Mouse (Mus musculus) forelimb bud, embryonic 11.5 days (tissue): ENCODE measurements at regions not wholly inside any gene's neighbourhood (a gene's known extent, or its start where the extent isn't known, plus 50 kb on each side); places are given as distances from the start of the nearest gene placed in this dataset.

Source experiments
- DNase-seq: peaks from one replicate; pipeline ENCODE4 v3.0.0-alpha.2; 2012; ENCODE audit warnings: low read depth, low spot score

DNA sequence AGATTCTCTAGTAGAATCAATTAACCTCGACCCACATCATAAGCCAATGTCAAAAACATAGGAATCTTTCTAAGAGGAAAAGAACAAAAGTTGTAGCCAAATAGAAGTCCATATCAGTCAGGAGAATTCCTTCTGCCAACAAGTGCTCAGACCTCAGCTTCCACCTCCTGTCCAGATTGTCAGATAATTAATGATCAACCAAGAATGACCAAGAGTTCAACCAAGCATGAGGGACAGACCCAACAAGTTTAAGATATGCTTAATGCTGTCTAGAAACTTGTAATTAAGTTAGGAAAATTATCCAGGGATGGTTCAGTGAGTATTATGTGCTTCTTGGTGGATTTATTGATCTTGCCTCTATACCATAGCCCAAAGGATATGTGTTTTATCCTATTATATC, 238.6 kb downstream of the Nedd1 start:
- no peak for DNase-seq

DNA sequence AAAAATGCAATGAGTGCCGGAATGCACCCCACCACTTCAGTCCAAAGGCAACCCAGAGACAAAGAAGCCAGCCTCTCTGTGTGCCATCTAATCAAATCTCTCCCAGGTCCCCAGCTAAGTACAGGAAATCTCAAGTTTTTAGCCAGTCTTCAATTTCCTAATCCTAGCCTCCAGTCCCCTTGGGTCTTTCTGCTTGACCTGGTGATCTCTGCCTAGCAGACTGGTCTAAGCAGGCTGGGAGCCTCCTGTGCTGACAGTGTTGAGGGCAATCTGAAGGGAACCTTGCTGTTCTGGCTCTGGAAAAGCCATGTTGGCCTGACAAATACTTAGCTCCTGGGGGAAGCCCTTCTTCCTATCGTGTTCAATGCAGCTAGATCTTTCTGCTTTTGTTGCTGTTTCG, 248.9 kb downstream of the Nedd1 start:
- DNase-seq: peak; percentile 6

DNA sequence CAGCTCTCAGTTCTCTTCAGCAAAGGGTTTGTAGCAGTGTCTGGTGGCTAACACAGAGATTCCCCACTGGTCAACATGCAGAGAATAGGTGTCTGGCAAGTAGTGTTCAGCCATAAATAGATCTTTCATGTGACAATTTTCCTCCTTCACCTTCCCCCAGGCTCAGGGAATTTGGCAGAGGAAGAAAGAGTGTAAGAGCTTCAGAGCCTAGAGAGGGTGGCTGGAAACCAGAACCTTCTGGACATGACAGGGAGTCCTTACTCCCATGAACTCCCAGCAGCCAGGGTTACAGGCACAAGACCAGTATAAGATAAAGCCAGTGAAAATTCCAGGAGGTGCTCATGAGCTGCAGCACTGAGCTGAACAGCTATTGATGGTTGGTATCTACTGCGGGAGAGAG, 251.1 kb downstream of the Nedd1 start:
- no peak for DNase-seq

DNA sequence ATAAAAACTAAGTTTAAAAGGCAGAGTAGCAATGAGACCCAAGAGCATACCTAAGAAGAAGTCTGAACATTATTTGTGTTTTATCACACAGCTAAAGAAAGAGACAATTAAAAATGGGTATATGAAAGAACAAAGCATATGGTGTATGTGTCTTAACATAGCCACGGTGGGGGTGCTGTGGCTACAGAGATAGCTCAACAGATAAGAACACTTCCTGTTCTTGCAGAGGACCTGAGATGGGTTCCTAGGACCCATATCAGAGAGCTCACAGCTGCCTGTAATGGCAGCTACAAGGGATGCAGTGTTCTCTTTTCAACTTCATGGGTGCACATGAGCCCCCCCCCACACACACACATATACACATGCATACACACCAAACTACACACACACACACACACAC, 267.0 kb downstream of the Nedd1 start:
- DNase-seq: no peak

DNA sequence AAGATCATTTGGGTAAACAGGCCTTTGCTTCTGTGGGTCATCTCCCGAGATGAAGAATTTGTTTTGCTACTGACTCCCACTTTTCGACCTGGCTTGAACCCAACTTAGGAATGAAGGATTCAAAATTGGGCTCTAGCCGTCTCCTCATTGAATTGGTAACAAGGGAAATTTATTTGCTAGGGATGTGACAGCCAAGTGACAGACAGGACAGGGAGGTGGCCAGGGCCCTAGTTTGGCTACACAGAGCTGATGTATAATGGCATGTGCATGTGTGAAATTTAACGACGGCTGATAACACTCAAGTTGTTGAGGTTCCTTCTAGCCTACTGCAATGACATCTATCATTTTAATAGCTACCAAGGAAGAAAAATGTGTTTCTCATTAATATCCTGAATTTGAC, 268.7 kb downstream of the Nedd1 start:
- no peak for DNase-seq

DNA sequence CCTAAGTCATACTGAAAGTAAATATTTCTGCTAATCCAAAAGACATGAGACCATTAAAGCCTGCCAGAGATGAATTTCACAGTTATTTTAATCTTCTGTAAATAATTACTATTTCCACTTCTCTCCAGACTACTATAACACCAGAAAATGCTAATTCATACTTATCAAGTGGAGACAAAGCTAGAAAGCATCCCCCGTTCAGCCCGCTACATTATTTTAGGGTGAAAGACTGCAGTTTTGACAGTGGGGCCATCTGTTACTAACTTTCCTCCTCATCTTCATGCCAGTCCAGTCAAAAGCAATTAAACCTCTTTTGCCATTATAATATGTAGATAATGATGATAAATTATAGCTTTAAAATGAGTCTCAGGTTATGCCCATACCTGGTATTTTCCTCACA, 276.3 kb downstream of the Nedd1 start:
- no peak for DNase-seq

DNA sequence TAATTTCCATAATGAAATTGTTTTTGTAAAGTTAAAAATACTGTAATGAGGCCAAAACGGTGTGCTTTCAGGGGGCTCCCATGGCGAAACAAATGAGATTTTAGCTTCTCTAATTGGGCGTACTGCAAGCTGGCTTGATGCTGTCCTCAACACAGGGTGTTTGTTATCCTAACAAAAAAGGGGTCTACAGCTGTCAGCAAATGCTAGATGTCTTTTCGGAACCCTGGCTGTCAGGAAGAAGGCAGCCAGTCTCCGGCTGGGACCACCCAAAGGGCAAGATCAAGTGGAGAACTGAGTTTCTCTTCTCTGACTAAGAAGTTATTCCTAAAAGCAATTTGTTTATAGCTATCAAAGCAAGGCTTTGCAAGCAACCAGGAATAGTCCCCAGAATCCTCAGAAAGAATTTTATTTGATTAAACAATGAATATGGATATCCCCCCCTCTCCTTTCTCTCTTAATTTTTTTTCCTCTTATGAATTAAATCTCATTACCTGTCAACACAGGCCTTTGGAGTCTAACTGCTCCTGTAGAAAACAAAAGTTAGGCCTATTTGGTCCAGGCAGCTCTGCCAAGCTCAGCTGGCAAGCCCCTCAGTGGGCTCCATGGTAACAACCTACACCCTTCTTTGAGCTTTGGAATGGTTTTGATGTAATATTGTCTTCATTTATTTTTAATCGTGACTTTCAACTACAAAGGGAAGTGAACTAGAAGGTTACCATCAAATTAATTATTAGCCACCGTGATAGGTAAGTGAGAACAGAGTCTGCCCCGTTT, 283.4 kb downstream of the Nedd1 start:
- peak; percentile 2 for DNase-seq

DNA sequence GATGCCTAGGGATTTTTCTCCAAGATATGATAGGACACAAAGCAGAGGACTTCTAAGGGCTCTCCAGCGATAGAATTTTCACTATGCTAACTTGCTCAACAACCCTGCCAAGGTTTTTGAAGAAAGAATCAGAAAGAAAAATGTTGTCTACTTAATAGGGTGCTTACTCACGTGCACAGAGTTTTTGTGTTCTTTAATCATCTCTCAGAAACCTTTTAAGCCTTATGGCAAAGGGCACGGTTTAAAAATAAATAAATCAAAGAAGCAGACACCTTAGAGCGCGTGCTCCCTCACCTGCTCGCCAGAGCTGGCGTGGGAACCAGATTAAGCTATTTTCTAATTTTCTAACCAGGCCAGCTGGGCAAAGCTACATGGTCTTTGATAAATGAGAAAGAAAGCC, 293.0 kb downstream of the Nedd1 start:
- no peak for DNase-seq

DNA sequence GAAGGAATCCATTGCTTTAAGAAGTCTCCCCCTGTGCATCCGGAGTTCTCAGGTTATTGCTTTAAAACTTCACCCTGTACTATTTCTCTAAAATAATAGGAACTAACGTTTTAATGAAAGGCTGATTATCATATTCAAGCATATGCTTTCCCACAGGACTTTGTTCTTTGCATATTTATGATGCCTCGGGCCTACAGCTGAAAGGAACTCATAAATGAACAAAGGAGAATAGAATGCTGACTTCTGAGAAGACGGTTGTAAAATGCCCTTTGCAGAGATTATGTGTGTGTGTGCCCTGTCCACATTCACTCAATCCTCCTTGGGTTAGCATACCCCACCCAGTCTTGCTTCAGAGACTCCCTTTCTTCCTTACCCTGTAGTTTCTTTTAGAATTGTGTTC, 294.2 kb downstream of the Nedd1 start:
- no peak for DNase-seq

DNA sequence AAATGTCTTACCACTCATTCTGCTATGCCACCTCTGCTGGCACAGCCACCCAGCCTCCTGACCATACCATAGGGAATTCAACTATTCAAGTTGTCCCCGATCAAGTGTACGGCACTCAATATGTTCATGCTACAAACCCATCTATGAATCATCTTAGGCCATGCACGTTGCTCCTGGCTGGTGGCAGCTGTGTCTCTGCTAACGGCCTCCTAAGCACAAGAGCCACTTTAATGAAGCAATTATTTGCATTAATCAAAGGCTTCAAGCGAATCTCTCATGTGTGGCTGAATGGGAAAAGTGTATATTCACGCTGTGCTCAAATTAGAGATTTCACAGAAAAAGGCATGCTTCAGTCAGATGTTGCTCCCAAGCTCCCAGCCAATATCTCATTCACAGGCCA, 295.8 kb downstream of the Nedd1 start:
- DNase-seq: no peak

DNA sequence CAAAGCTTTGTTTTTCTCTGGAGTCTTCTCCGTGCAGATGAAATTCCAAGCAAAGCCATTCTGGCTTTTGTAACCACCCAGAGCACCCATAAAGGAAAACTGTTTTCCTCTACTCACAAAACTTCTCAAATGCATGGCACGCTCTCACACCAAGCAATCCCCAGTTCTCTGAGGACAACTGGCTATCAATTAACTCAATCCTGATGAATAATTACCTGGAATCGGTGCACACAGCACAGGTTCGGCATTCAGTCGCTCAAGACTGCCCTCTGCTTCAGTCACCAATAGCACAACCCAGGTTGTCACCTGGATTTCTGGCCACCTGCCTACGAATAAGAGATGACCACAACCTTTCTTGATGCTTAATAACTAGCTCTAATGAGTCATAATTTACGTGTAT, 309.5 kb downstream of the Nedd1 start:
- no peak for DNase-seq

DNA sequence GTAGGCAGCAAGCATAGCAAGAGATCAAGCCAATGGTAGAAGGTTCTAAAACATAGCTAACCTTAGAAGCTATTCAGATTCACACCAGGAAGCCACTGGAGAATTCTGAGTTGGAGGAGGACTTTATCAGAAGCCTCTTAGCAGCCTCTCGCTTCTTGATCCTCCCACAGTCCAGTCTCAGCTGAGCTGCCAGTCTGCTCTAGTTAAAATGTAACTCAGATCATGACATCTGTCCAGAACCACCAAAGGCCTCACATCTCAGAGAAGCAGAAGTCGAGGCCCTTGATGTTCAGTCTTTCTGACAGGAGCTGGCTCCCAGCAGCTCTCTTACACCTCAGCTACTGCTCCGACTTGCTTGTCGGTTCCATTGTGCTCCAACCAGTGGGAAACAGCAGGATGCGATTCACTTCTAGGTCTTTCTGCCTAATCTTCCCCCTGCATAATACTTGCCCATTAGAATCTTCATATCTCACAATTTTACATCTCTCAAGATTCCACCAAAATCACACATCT, 311.4 kb downstream of the Nedd1 start:
- DNase-seq: no peak

DNA sequence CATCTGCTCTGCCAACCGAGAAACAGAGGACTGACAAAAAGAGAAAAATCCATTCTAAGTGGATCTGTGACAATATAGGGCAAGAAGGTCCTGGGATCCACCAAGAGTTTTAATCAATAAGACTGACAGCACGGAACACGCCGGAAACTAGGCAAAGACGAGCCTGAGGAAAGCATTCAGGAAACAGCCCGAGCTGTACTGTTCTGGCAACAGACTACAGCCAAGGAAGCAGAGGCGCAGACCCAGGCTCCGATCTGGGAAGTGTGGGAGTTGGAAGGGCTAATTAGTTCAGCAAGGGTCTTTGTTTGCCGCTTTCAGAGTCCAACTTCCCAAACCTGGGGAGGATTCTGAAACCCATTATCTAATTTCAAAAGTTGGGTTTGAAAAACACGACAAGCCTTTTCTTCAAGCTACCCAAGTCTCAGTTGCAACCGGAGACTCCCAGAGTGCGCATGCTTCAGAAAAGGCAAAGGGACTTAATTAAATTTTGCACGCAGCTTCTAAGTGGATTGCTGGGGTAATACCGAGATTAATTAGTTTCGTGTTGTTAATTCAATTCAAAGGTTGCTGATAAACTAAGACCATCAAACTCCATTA, 317.4 kb downstream of the Nedd1 start:
- DNase-seq: no peak

DNA sequence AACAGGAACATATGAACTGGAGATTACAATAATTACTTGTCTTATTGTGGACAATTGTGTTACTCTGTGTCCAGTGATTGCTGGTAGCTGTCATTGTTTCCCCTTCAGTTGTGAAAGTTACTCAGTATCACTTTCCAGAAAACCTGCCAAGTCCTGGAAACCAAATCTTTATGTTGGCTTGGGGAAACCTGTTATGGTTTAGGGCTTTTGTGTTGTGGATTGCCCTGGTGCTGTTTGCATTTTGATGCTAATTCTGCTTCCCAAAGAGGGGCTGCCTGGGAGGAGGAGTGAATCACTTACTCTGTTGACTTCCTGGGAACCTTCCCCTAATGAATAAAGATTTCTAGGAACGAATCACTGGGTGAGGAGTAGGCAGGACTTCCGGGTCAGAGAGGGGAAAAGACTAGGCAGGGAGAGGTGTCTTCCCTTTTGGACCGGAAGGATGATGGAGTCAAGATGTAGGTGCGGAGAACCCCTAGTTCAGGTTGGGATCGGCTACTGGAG, 321.6 kb downstream of the Nedd1 start:
- DNase-seq: no peak

DNA sequence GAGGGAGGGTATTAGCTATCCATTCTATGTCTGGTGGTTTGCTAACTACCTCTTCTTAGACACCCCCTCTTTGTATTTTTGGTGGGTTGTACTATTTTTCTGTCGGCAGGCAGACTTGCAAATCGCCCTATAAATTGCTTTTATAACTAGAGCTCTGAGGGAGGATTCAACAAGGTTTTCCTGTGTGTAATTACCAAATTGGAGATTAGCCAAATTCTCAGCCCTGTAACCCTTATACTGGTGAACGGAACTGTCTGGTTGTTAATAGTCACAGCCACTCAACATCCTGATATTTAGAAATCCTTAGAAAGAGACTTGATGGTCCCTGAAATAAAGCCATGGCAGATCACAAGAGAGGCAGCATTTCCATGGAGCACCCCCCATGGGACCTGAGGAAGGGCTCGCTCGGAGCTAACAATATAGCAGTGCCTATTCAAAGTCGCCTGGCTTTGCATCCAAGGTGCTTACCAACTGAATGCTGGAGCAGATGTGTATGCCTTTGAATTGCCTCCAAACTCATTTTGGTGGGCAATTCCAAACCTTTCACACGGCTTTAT, 333.0 kb downstream of the Nedd1 start:
- DNase-seq: no peak

DNA sequence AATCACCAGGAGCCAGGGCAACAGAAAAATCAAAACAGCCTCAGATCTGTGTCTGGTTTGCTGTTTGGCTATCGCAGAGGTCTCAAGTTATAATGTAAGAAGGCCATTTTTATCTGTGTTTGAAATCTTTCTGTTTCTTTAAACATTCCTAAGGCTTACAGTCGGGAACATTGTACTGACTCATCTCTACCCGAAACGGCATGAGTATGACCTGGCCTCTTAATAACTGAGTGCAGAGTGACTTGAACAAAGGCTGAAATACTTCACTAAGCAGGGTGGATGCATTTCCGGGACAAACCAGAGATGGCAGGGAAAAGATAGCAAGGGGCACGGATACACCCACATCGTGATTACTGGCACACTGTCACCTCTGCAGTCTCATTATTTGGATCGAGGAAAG, 355.1 kb downstream of the Nedd1 start:
- DNase-seq: no peak

DNA sequence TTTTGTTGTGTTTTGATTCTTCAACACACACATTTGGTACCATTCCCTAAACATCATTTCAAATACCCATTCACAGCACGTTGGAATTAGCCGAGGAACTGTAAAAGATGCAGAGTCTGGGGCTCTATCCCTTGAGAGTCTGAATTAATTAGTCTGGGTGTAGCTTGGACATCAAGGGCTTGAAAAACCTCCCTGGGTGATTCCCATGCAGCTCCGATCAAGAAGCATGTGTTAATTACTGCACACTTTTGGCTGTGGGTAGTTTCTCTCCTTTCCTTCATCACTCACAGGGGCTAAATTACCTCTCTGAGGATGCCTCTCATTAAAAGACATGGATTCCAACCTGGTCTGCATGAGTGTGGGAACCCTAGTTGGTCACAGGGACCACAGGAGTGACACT, 365.5 kb downstream of the Nedd1 start:
- DNase-seq: no peak

DNA sequence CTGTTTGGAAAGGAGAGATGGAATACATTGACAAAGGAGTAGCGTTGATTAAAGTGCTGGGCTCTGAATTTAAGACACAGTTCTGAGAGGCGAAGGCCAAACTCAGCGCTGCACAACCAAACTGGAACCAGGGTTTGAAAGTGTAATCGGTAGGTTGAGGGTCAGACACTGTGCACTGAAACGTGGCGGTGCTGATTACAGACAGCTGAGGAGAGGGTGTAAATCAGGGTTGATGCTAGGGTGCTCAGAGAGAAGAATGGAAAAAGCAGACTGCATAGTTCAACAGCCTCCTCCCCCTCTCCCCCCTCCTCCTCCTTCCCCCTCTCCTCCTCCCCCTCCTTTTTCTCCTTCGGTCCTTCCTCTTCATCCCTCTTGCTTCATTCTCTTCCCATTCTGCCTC, 373.2 kb downstream of the Nedd1 start:
- DNase-seq: no peak

DNA sequence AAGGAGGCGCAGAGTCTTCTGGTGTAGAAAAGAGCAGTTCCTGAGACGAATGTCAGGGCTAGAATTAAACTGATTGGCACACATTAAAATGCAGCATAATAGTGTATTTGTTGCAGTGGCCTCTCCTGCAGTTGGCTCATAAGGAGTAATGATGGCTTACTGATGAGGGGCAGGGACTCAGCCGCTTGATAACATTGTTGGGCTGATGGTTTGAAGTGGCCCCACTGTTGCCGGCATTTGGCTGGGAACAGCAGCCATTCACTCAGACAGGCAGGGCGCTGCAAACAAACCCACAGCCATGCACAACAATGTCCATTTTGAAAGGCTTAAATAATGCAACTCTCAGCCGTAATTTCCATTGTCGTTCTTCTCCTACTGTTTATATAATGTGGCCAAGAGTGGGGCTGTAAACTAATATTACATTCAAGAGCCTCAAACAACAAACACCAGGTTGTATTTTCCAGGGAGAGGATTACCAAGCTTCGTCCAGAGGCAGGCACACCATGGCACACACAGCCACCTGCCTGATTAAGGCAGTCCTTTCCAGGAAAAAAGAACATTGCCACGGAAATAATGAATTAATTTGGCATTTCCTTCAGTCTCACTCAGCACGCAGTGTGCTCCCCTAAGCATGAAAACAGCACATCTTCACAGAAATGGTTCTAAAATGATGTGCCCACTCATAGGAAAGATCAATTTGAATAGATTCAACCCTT, 374.1 kb downstream of the Nedd1 start:
- DNase-seq: no peak

DNA sequence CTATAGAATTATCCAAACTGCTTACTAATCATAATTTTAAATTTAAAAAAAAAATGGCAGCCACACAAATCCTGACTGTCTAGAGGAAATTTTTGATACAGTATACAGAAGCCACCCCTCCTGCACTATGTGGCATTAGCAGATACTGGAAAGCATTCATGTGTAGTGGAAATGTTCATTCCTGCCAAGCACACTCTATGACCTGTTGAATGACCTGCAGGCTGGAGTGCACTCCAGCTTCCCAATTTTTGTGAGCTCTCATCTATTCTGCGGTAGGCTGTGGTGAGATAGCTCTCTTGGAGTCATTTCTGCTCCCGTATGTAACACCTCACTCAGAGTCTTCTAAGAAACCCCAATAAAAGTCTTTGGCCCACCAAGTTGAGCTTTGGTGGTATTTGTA, 382.5 kb downstream of the Nedd1 start:
- no peak for DNase-seq

DNA sequence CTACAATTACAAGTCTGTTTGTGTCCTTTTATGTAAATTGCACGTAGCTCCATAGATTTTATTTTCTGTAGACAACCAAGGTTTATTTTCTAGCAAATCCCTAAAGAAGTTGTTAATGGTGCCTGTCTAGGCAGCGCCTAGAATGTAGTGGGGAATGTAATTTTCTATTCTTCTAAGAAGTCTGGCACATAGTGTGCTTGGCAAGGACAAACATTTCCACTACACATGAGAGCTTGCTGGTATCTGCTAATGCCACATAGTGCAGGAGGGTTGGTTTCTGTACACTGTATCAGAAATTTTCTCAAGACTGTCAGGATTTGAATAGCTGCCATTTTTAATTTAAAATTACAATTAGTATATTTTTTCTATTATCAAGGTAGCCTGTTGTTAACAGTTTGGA, 385.3 kb downstream of the Nedd1 start:
- no peak for DNase-seq

DNA sequence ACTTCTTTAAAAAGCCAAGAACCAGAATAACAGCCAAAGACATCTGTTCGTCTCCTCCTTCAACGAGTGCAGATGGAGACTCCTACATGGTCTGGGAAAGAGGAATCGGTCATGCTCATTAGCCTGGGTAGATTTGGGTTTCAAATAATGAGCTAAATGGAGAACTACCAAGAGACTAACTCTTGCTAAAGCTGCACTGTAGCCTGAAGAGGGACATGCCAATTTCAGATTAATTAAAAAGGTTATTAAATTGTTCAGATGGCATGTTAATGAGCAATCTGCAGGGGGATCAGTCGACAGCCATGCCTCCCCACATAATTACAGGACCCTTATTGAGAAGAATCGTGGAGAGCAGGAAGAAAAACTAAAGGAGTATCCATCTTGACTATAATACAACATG, 386.1 kb downstream of the Nedd1 start:
- DNase-seq: no peak
